Comparison of ENCODE assay signal across 13 mouse cellular contexts in the genomic region with DNA sequence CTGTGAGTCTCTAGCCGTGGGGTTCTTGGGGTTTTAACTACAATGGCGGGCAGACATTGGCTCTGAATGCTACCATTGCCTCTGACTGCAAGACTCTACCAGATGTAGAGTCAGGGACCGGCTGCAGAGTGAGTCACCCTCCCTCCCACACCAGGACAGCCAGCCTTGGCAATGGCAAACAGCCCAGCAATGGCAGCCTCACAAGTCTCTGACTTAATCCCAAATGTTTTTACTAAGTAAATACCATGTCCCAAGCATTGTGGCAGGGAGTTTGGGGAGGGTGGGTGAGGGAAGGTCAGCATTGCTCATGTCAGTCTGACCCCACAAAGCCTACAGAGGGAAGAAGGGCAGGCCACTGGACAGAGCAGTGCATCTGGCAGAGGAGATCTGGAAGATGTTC. TPM values are rescaled to one million over a fixed set of nuclear protein-coding genes. Genes with fewer than 3 reads are reported as not detected.
A peak's percentile ranks its signal among the peaks of the same experiment; 100 is the strongest.
DNase-seq lines count a peak whose midpoint lies in the region; ATAC-seq and TF ChIP-seq lines count a peak whose summit lies in the region.
"Had no signal": no experiment of that assay in that cellular context is flagged by ENCODE, and none has a peak within 500 bp of the region (broad histone marks: within the 10 kb centered on the region; RNA-seq: fewer than 3 reads in every experiment).

No protein-coding gene starts in this region.

- peaks cover 6% of the 10 kb centered on the region for H3K36me3 ChIP-seq in liver, embryonic 13.5 days
- H3K36me3 ChIP-seq in liver, embryonic 11.5 days (ENCODE audit: control insufficient read depth, insufficient read depth, low read length), result no peaks in the 10 kb centered on the region
- H3K36me3 ChIP-seq in forebrain, postnatal 0 days (ENCODE audit: insufficient read depth), result peaks cover 16% of the 10 kb centered on the region; the same call in 1 of the 2 replicates
- 0 out of 2 replicates have a peak, but pooled peaks cover 2% of the 10 kb centered on the region for H3K36me3 ChIP-seq in midbrain, embryonic 16.5 days (ENCODE audit: control insufficient read depth, insufficient read depth, low read length)

- DNase-seq in liver, embryonic 13.5 days, result no peak
- no peak for DNase-seq in liver, embryonic 11.5 days (ENCODE audit: low spot score)
- peak; percentile 84 for DNase-seq in adipocyte (ENCODE audit: low spot score)
- peak; percentile 53 for DNase-seq in gastrocnemius, adult 18-20 months (ENCODE audit: low spot score)
- peak; percentile 73 for DNase-seq in lung, postnatal 10 days
- DNase-seq in forebrain, postnatal 0 days, result no peak
- DNase-seq in neural tube, embryonic 10.5 days (ENCODE audit: extremely low spot score, low spot score), result no peak
- DNase-seq: right cerebral cortex, postnatal 4 days had no signal

- H3K4me3 ChIP-seq in liver, embryonic 13.5 days (replicated peaks), result no peak overlapping the region
- H3K4me3 ChIP-seq in liver, embryonic 11.5 days (ENCODE audit: low read depth, low read length), result no peak overlapping the region
- no peak overlapping the region for H3K4me3 ChIP-seq in forebrain, postnatal 0 days (ENCODE audit: low read depth, low read length)
- H3K4me3 ChIP-seq in midbrain, embryonic 16.5 days (ENCODE audit: low read depth, low read length), result no peak overlapping the region
- H3K4me3 ChIP-seq: embryonic facial prominence, embryonic 13.5 days; heart, embryonic 13.5 days; limb, embryonic 13.5 days had no signal

- H3K9me3 ChIP-seq in liver, embryonic 13.5 days (replicated peaks), result no peaks in the 10 kb centered on the region
- no peaks in the 10 kb centered on the region for H3K9me3 ChIP-seq in liver, embryonic 11.5 days (ENCODE audit: control insufficient read depth, low read length)
- H3K9me3 ChIP-seq in forebrain, postnatal 0 days (ENCODE audit: low read length), result no peaks in the 10 kb centered on the region
- no peaks in the 10 kb centered on the region for H3K9me3 ChIP-seq in midbrain, embryonic 16.5 days (replicated peaks; ENCODE audit: control insufficient read depth, low read length, poor library complexity, severe bottlenecking)
- H3K9me3 ChIP-seq: embryonic facial prominence, embryonic 13.5 days; heart, embryonic 13.5 days; limb, embryonic 13.5 days had no signal

- H3K4me2 ChIP-seq in liver, embryonic 13.5 days, result no peak overlapping the region
- no peak overlapping the region for H3K4me2 ChIP-seq in liver, embryonic 11.5 days
- no peak overlapping the region for H3K4me2 ChIP-seq in forebrain, postnatal 0 days (ENCODE audit: low read depth)
- H3K4me2 ChIP-seq in midbrain, embryonic 16.5 days (ENCODE audit: low read length), result no peak overlapping the region
- H3K4me2 ChIP-seq: embryonic facial prominence, embryonic 13.5 days; heart, embryonic 13.5 days; limb, embryonic 13.5 days had no signal

- no peaks in the 10 kb centered on the region for H3K27me3 ChIP-seq in liver, embryonic 13.5 days
- no peaks in the 10 kb centered on the region for H3K27me3 ChIP-seq in liver, embryonic 11.5 days (replicated peaks; ENCODE audit: control insufficient read depth, insufficient read depth, low read length)
- no peaks in the 10 kb centered on the region for H3K27me3 ChIP-seq in forebrain, postnatal 0 days (ENCODE audit: insufficient read depth, low read length)
- H3K27me3 ChIP-seq in midbrain, embryonic 16.5 days (ENCODE audit: control insufficient read depth, insufficient read depth, low read depth, low read length), result no peaks in the 10 kb centered on the region
- H3K27me3 ChIP-seq: embryonic facial prominence, embryonic 13.5 days; heart, embryonic 13.5 days; limb, embryonic 13.5 days had no signal

- TF ChIP-seq CTCF in forebrain, postnatal 0 days (IDR thresholded peaks at IDR 0.05; ENCODE audit: low read depth), result no peak

- no peak overlapping the region for H3K27ac ChIP-seq in liver, embryonic 13.5 days
- no peak overlapping the region for H3K27ac ChIP-seq in liver, embryonic 11.5 days (ENCODE audit: low read depth, low read length)
- no peak overlapping the region for H3K27ac ChIP-seq in forebrain, postnatal 0 days (ENCODE audit: low read depth, low read length)
- H3K27ac ChIP-seq in midbrain, embryonic 16.5 days (ENCODE audit: low read length), result no peak overlapping the region
- H3K27ac ChIP-seq: embryonic facial prominence, embryonic 13.5 days; heart, embryonic 13.5 days; kidney, postnatal 0 days; limb, embryonic 13.5 days had no signal

- H3K9ac ChIP-seq in liver, embryonic 13.5 days, result no peak overlapping the region
- no peak overlapping the region for H3K9ac ChIP-seq in liver, embryonic 11.5 days (ENCODE audit: low read depth, low read length)
- no peak overlapping the region for H3K9ac ChIP-seq in forebrain, postnatal 0 days
- H3K9ac ChIP-seq in midbrain, embryonic 16.5 days (ENCODE audit: low read depth, low read length), result no peak overlapping the region
- H3K9ac ChIP-seq: embryonic facial prominence, embryonic 13.5 days; heart, embryonic 13.5 days; limb, embryonic 13.5 days had no signal

- 72% methylated on average over 3 of the region's 3 CpGs for WGBS in liver, embryonic 13.5 days (ENCODE audit: insufficient replicate concordance)
- WGBS in liver, embryonic 11.5 days, result 85% methylated on average over 3 of the region's 3 CpGs
- 75% methylated on average over 3 of the region's 3 CpGs for WGBS in forebrain, postnatal 0 days
- WGBS in midbrain, embryonic 16.5 days, result 74% methylated on average over 3 of the region's 3 CpGs

- 0 out of 2 replicates have a peak, but pooled peaks have one; percentile 36 for ATAC-seq in liver, embryonic 13.5 days (ENCODE audit: low read depth)
- no peak for ATAC-seq in liver, embryonic 11.5 days (replicated peaks; ENCODE audit: low FRiP score)
- ATAC-seq in forebrain, postnatal 0 days, result no peak
- no peak for ATAC-seq in midbrain, embryonic 16.5 days

- peaks cover 7% of the 10 kb centered on the region; the same call in 1 of the 2 replicates for H3K4me1 ChIP-seq in liver, embryonic 13.5 days (replicated peaks)
- no peaks in the 10 kb centered on the region for H3K4me1 ChIP-seq in liver, embryonic 11.5 days (replicated peaks; ENCODE audit: control insufficient read depth, insufficient read depth, low read length)
- H3K4me1 ChIP-seq in forebrain, postnatal 0 days (ENCODE audit: insufficient read depth), result no peaks in the 10 kb centered on the region
- H3K4me1 ChIP-seq in midbrain, embryonic 16.5 days (ENCODE audit: control insufficient read depth, insufficient read depth, low read length), result no peaks in the 10 kb centered on the region
- H3K4me1 ChIP-seq: limb, embryonic 13.5 days had no signal

RNA-seq across cellular contexts. Expression of gene Uvrag, which starts 55.7 kb away (rescaled TPM):
- 8.9 and 9.0 TPM in 2 replicates for polyA plus RNA-seq in liver, embryonic 13.5 days (2015; fragmentation: Nextera tagmentation; extraction: Ambion mirVana)
- polyA plus RNA-seq in liver, embryonic 11.5 days (2014; fragmentation: Nextera tagmentation; extraction: Ambion mirVana), result 14.5 and 16.2 TPM in 2 replicates
- 1 to 10 TPM; 7.0 to 10.0 TPM for total RNA-seq in gastrocnemius, adult 18-20 months (2021)
- total RNA-seq in forebrain, postnatal 0 days (2014; rRNA removed), result 18.8 and 19.5 TPM in 2 replicates
- polyA plus RNA-seq in forebrain, postnatal 0 days (2015; fragmentation: Nextera tagmentation; extraction: Ambion mirVana), result 14.8 and 18.6 TPM in 2 replicates
- polyA plus RNA-seq in midbrain, embryonic 16.5 days (2015; fragmentation: Nextera tagmentation; extraction: Ambion mirVana), result 16.0 and 17.7 TPM in 2 replicates

Comparison
In these comparisons a context has a peak if more than half of its experiments do, and no peak if none do; other contexts are left out.
1. DNase-seq: peak in adipocyte (single experiment), gastrocnemius, adult 18-20 months (single experiment) and lung, postnatal 10 days (single experiment); none in liver, embryonic 13.5 days (single experiment), liver, embryonic 11.5 days (single experiment), forebrain, postnatal 0 days (single experiment) and neural tube, embryonic 10.5 days (single experiment).